Mouse (Mus musculus): ENCODE measurements around the gene Sstr3. TPM values are rescaled to one million over a fixed set of nuclear protein-coding genes. Genes with fewer than 3 reads are reported as not detected.

Sstr3 gene
- polyA plus RNA-seq, 1 experiment from 2014 or later: not detected

- no peak overlapping the region for H3K4me2 ChIP-seq (ENCODE audit: low read depth, low read length)
- H3K4me3 ChIP-seq (ENCODE audit: low read depth, low read length): no peak overlapping the region
- no peak for DNase-seq (ENCODE audit: low spot score)
- no peaks in the 10 kb centered on the region for H3K4me1 ChIP-seq (ENCODE audit: control insufficient read depth, insufficient read depth, low read length)
- no peaks in the 10 kb centered on the region for H3K27me3 ChIP-seq (ENCODE audit: control insufficient read depth, insufficient read depth, low read length)
- H3K27ac ChIP-seq (replicated peaks; ENCODE audit: low read depth, low read length): no peak overlapping the region
- 92% methylated on average over 5 of the region's 5 CpGs for WGBS
- no peak for ATAC-seq (replicated peaks; ENCODE audit: insufficient number of reproducible peaks, low FRiP score, low TSS enrichment, low read depth)
- no peaks in the 10 kb centered on the region for H3K9me3 ChIP-seq (replicated peaks; ENCODE audit: control insufficient read depth, low read length)
- H3K36me3 ChIP-seq (replicated peaks; ENCODE audit: control insufficient read depth, insufficient read depth, low read depth, low read length): no peaks in the 10 kb centered on the region
- H3K9ac ChIP-seq (replicated peaks; ENCODE audit: low read length): no peak overlapping the region
Observed at GRCm38 (mm10) chr15:78524163-78524562, 20.3 kb downstream of the Sstr3 start.

- ATAC-seq (replicated peaks; ENCODE audit: insufficient number of reproducible peaks, low FRiP score, low TSS enrichment, low read depth) (no peak), DNase-seq (ENCODE audit: low spot score) (no peak)
- H3K4me3 ChIP-seq (ENCODE audit: low read depth, low read length): no peak overlapping the region
- no peak overlapping the region for H3K4me2 ChIP-seq (ENCODE audit: low read depth, low read length)
- H3K9me3 ChIP-seq (replicated peaks; ENCODE audit: control insufficient read depth, low read length): no peaks in the 10 kb centered on the region
- no peaks in the 10 kb centered on the region for H3K36me3 ChIP-seq (replicated peaks; ENCODE audit: control insufficient read depth, insufficient read depth, low read depth, low read length)
- no peaks in the 10 kb centered on the region for H3K4me1 ChIP-seq (ENCODE audit: control insufficient read depth, insufficient read depth, low read length)
- H3K9ac ChIP-seq (replicated peaks; ENCODE audit: low read length): no peak overlapping the region
- WGBS: 72% methylated on average over 6 of the region's 6 CpGs
- H3K27ac ChIP-seq (replicated peaks; ENCODE audit: low read depth, low read length): no peak overlapping the region
- no peaks in the 10 kb centered on the region for H3K27me3 ChIP-seq (ENCODE audit: control insufficient read depth, insufficient read depth, low read length)
Observed at GRCm38 (mm10) chr15:78521892-78522291, 22.6 kb downstream of the Sstr3 start.

GRCm38 (mm10) chr15:78521331-78521730 is 23.2 kb downstream of the Sstr3 start:
- H3K27ac ChIP-seq (replicated peaks; ENCODE audit: low read depth, low read length): no peak overlapping the region

GRCm38 (mm10) chr15:78520112-78520715 is 24.3 kb downstream of the Sstr3 start:
- H3K27me3 ChIP-seq (ENCODE audit: control insufficient read depth, insufficient read depth, low read length): no peaks in the 10 kb centered on the region
- no peak overlapping the region for H3K4me3 ChIP-seq (ENCODE audit: low read depth, low read length)
- H3K27ac ChIP-seq (replicated peaks; ENCODE audit: low read depth, low read length): no peak overlapping the region
- H3K4me2 ChIP-seq (ENCODE audit: low read depth, low read length): no peak overlapping the region
- no peak overlapping the region for H3K9ac ChIP-seq (replicated peaks; ENCODE audit: low read length)
- H3K9me3 ChIP-seq (replicated peaks; ENCODE audit: control insufficient read depth, low read length): no peaks in the 10 kb centered on the region
- no peak for ATAC-seq (replicated peaks; ENCODE audit: insufficient number of reproducible peaks, low FRiP score, low TSS enrichment, low read depth)
- WGBS: 73% methylated on average over 13 of the region's 13 CpGs
- no peak for DNase-seq (ENCODE audit: low spot score)
- no peaks in the 10 kb centered on the region for H3K4me1 ChIP-seq (ENCODE audit: control insufficient read depth, insufficient read depth, low read length)
- no peaks in the 10 kb centered on the region for H3K36me3 ChIP-seq (replicated peaks; ENCODE audit: control insufficient read depth, insufficient read depth, low read depth, low read length)

More at GRCm38 (mm10) chr15:78521331-78521730, 23.2 kb downstream of the Sstr3 start:
- H3K27me3 ChIP-seq (ENCODE audit: control insufficient read depth, insufficient read depth, low read length): no peaks in the 10 kb centered on the region
- WGBS: 65% methylated on average over 8 of the region's 8 CpGs
- H3K4me3 ChIP-seq (ENCODE audit: low read depth, low read length): no peak overlapping the region
- H3K4me1 ChIP-seq (ENCODE audit: control insufficient read depth, insufficient read depth, low read length): no peaks in the 10 kb centered on the region
- no peak overlapping the region for H3K4me2 ChIP-seq (ENCODE audit: low read depth, low read length)
- DNase-seq (ENCODE audit: low spot score): no peak
- ATAC-seq (replicated peaks; ENCODE audit: insufficient number of reproducible peaks, low FRiP score, low TSS enrichment, low read depth): no peak
- no peaks in the 10 kb centered on the region for H3K9me3 ChIP-seq (replicated peaks; ENCODE audit: control insufficient read depth, low read length)
- no peak overlapping the region for H3K9ac ChIP-seq (replicated peaks; ENCODE audit: low read length)
- H3K36me3 ChIP-seq (replicated peaks; ENCODE audit: control insufficient read depth, insufficient read depth, low read depth, low read length): no peaks in the 10 kb centered on the region

- Histone ChIP-seq H3K4me2 (ENCODE audit: low read depth, low read length) (no peak overlapping the region), H3K27ac (replicated peaks; ENCODE audit: low read depth, low read length) (no peak overlapping the region), H3K27me3 (ENCODE audit: control insufficient read depth, insufficient read depth, low read length) (no peaks in the 10 kb centered on the region), H3K4me1 (ENCODE audit: control insufficient read depth, insufficient read depth, low read length) (no peaks in the 10 kb centered on the region; the same call in 1 of the 2 replicates), H3K36me3 (replicated peaks; ENCODE audit: control insufficient read depth, insufficient read depth, low read depth, low read length) (no peaks in the 10 kb centered on the region), H3K4me3 (ENCODE audit: low read depth, low read length) (no peak overlapping the region), H3K9me3 (replicated peaks; ENCODE audit: control insufficient read depth, low read length) (no peaks in the 10 kb centered on the region), H3K9ac (replicated peaks; ENCODE audit: low read length) (no peak overlapping the region)
- 59% methylated on average over 7 of the region's 7 CpGs for WGBS
- ATAC-seq (replicated peaks; ENCODE audit: insufficient number of reproducible peaks, low FRiP score, low TSS enrichment, low read depth) (no peak), DNase-seq (ENCODE audit: low spot score) (no peak)
Observed at GRCm38 (mm10) chr15:78518221-78518620, 26.3 kb downstream of the Sstr3 start.

- H3K4me2 ChIP-seq (ENCODE audit: low read depth, low read length): no peak overlapping the region
- ATAC-seq (replicated peaks; ENCODE audit: insufficient number of reproducible peaks, low FRiP score, low TSS enrichment, low read depth) (no peak), DNase-seq (ENCODE audit: low spot score) (no peak)
- WGBS: 79% methylated on average over 6 of the region's 6 CpGs
- no peak overlapping the region for H3K4me3 ChIP-seq (ENCODE audit: low read depth, low read length)
- H3K9me3 ChIP-seq (replicated peaks; ENCODE audit: control insufficient read depth, low read length): no peaks in the 10 kb centered on the region
- H3K36me3 ChIP-seq (replicated peaks; ENCODE audit: control insufficient read depth, insufficient read depth, low read depth, low read length): no peaks in the 10 kb centered on the region
- H3K27ac ChIP-seq (replicated peaks; ENCODE audit: low read depth, low read length): no peak overlapping the region
- H3K4me1 ChIP-seq (ENCODE audit: control insufficient read depth, insufficient read depth, low read length): no peaks in the 10 kb centered on the region; the same call in 1 of the 2 replicates
- H3K9ac ChIP-seq (replicated peaks; ENCODE audit: low read length): no peak overlapping the region
- H3K27me3 ChIP-seq (ENCODE audit: control insufficient read depth, insufficient read depth, low read length): no peaks in the 10 kb centered on the region
Observed at GRCm38 (mm10) chr15:78515759-78516158, 28.7 kb downstream of the Sstr3 start.

- Histone ChIP-seq H3K4me3 (ENCODE audit: low read depth, low read length) (no peak overlapping the region), H3K9ac (replicated peaks; ENCODE audit: low read length) (no peak overlapping the region), H3K36me3 (replicated peaks; ENCODE audit: control insufficient read depth, insufficient read depth, low read depth, low read length) (no peaks in the 10 kb centered on the region), H3K9me3 (replicated peaks; ENCODE audit: control insufficient read depth, low read length) (no peaks in the 10 kb centered on the region), H3K27ac (replicated peaks; ENCODE audit: low read depth, low read length) (no peak overlapping the region), H3K27me3 (ENCODE audit: control insufficient read depth, insufficient read depth, low read length) (no peaks in the 10 kb centered on the region), H3K4me2 (ENCODE audit: low read depth, low read length) (no peak overlapping the region), H3K4me1 (ENCODE audit: control insufficient read depth, insufficient read depth, low read length) (no peaks in the 10 kb centered on the region; the same call in 1 of the 2 replicates)
- WGBS: 22% methylated on average over 7 of the region's 7 CpGs
- ATAC-seq (replicated peaks; ENCODE audit: insufficient number of reproducible peaks, low FRiP score, low TSS enrichment, low read depth): peak; percentile 57; the same call in 1 of the 2 replicates
- peak; percentile 88 for DNase-seq (ENCODE audit: low spot score)
Observed at GRCm38 (mm10) chr15:78514393-78515146, 29.9 kb downstream of the Sstr3 start.

- Histone ChIP-seq H3K4me2 (ENCODE audit: low read depth, low read length) (no peak overlapping the region), H3K27me3 (ENCODE audit: control insufficient read depth, insufficient read depth, low read length) (no peaks in the 10 kb centered on the region), H3K36me3 (replicated peaks; ENCODE audit: control insufficient read depth, insufficient read depth, low read depth, low read length) (no peaks in the 10 kb centered on the region), H3K4me3 (ENCODE audit: low read depth, low read length) (no peak overlapping the region), H3K4me1 (ENCODE audit: control insufficient read depth, insufficient read depth, low read length) (no peaks in the 10 kb centered on the region; the same call in 1 of the 2 replicates), H3K9me3 (replicated peaks; ENCODE audit: control insufficient read depth, low read length) (no peaks in the 10 kb centered on the region), H3K27ac (replicated peaks; ENCODE audit: low read depth, low read length) (no peak overlapping the region), H3K9ac (replicated peaks; ENCODE audit: low read length) (no peak overlapping the region)
- 87% methylated on average over 14 of the region's 14 CpGs for WGBS
- ATAC-seq (replicated peaks; ENCODE audit: insufficient number of reproducible peaks, low FRiP score, low TSS enrichment, low read depth): no peak
- DNase-seq (ENCODE audit: low spot score): no peak
Observed at GRCm38 (mm10) chr15:78513019-78513418, 31.5 kb downstream of the Sstr3 start.
